In the genomic region with DNA sequence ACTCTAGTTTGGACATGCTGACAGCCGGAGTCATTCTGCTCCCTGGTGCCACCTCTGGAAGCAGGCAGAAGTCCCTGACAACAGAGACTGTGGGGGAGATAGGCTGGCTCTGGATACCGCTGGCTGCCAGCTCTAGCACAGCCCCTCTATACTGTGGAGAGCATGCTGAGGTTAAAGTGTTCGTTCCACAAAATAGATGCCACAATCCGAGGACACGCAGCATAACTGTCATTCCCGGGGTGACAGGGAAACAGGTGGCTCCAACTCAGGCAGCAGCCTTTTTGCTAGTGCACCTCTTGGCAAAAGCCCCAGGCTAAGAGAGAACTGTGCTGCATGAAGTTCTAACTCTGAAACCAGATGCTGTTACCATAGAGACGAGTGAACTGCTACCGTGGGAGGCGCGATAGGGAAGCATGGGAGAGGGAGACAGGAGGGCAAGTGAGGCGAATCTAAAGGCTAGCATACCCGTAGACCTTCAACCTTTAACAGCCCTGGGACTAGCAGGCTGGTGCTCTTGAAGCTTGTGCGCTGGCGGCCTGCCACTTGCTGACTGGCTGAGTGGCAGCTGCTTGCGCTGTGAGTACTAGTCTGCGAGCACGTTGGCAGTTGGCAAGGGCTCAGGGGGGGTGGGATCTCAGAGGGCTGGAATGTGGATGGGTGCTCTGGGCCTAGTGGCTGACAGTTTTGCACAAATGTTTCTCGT, we compare ENCODE assay signal across 8 mouse cellular contexts. TPM values are rescaled to one million over a fixed set of nuclear protein-coding genes. Genes with fewer than 3 reads are reported as not detected.
DNase-seq lines count a peak whose midpoint lies in the region; ATAC-seq and TF ChIP-seq lines count a peak whose summit lies in the region.
"Had no signal": no experiment of that assay in that cellular context is flagged by ENCODE, and none has a peak within 500 bp of the region (broad histone marks: within the 10 kb centered on the region; RNA-seq: fewer than 3 reads in every experiment).

No protein-coding gene starts in this region.

- peak; percentile 80 to 83 for DNase-seq in cerebellum, adult 2 months
- peak; percentile 86 for DNase-seq in forebrain, postnatal 0 days
- DNase-seq in heart, postnatal 14 days = peak; percentile 82 to 87
- peak; percentile 78 for DNase-seq in layer of hippocampus, adult 11-12 months (ENCODE audit: low spot score)
- peak; percentile 61 for DNase-seq in liver, postnatal 0 days
- peak; percentile 26 for DNase-seq in ovary, postnatal 10 days (ENCODE audit: low spot score)
- DNase-seq in thymus, postnatal 10 days (ENCODE audit: low spot score in 2 of 2) = no peak

- peak; percentile 87 for ATAC-seq in forebrain, postnatal 0 days
- peak; percentile 61 for ATAC-seq in liver, postnatal 0 days

- H3K27me3 ChIP-seq in cerebellum, adult 2 months (ENCODE audit: control insufficient read depth, insufficient read depth, low read length) = no peaks in the 10 kb centered on the region
- no peaks in the 10 kb centered on the region for H3K27me3 ChIP-seq in forebrain, postnatal 0 days (ENCODE audit: insufficient read depth, low read length)
- H3K27me3 ChIP-seq in liver, postnatal 0 days (ENCODE audit: insufficient read depth, low read length) = no peaks in the 10 kb centered on the region

- intact Hi-C loops in heart, postnatal 14 days (cut with DNase I) = loop anchor here (5.0 to 10.0 kb wide), 4 partner anchors 42 to 293 kb away; partner anchors contain the start of gene Slc4a4

- H3K36me3 ChIP-seq in forebrain, postnatal 0 days (ENCODE audit: insufficient read depth) = no peaks in the 10 kb centered on the region
- H3K36me3 ChIP-seq in liver, postnatal 0 days (replicated peaks; ENCODE audit: insufficient read depth, low read length) = no peaks in the 10 kb centered on the region

- no peak for TF ChIP-seq EP300 in liver, postnatal 0 days (IDR thresholded peaks at IDR 0.05; ENCODE audit: low read depth)

- no peaks in the 10 kb centered on the region for H3K9me3 ChIP-seq in forebrain, postnatal 0 days (ENCODE audit: low read length)
- H3K9me3 ChIP-seq in liver, postnatal 0 days (ENCODE audit: low read length) = no peaks in the 10 kb centered on the region

- TF ChIP-seq POLR2A in cerebellum, adult 2 months (IDR thresholded peaks at IDR 0.05; ENCODE audit: borderline replicate concordance, insufficient read depth, low read length) = no peak

- H3K9ac ChIP-seq in forebrain, postnatal 0 days = peak overlapping the region; percentile 43
- no peak overlapping the region for H3K9ac ChIP-seq in liver, postnatal 0 days (replicated peaks)

- peaks cover 48% of the 10 kb centered on the region for H3K4me1 ChIP-seq in cerebellum, adult 2 months (ENCODE audit: control insufficient read depth, insufficient read depth, low read length)
- peaks cover 30% of the 10 kb centered on the region for H3K4me1 ChIP-seq in forebrain, postnatal 0 days (ENCODE audit: insufficient read depth)
- H3K4me1 ChIP-seq in liver, postnatal 0 days (ENCODE audit: insufficient read depth) = peaks cover 3% of the 10 kb centered on the region; the same call in 1 of the 2 replicates

- no peak overlapping the region for H3K27ac ChIP-seq in cerebellum, adult 2 months (ENCODE audit: insufficient read depth, low read length)
- 0 out of 2 replicates have a peak overlapping the region, but pooled peaks have one; percentile 1 for H3K27ac ChIP-seq in forebrain, postnatal 0 days (ENCODE audit: low read depth, low read length)
- H3K27ac ChIP-seq in liver, postnatal 0 days (ENCODE audit: low read depth) = no peak overlapping the region

- 0 out of 2 replicates have a peak, but pooled peaks have one; percentile 8 for TF ChIP-seq CTCF in cerebellum, adult 2 months (IDR thresholded peaks at IDR 0.05; ENCODE audit: borderline replicate concordance, insufficient read depth, low read depth, low read length)
- peak; percentile 49 for TF ChIP-seq CTCF in forebrain, postnatal 0 days (IDR thresholded peaks at IDR 0.05; ENCODE audit: low read depth)
- peak; percentile 19; the same call in 1 of the 2 replicates for TF ChIP-seq CTCF in liver, postnatal 0 days (IDR thresholded peaks at IDR 0.05; ENCODE audit: low read depth)

- 12% methylated on average over 18 of the region's 18 CpGs for WGBS in cerebellum, adult 2 months
- WGBS in forebrain, postnatal 0 days = 9% methylated on average over 18 of the region's 18 CpGs
- WGBS in liver, postnatal 0 days (ENCODE audit: insufficient replicate concordance) = 63% methylated on average over 18 of the region's 18 CpGs

- peak overlapping the region; percentile 46 for H3K4me2 ChIP-seq in forebrain, postnatal 0 days (ENCODE audit: low read depth)
- no peak overlapping the region for H3K4me2 ChIP-seq in liver, postnatal 0 days (ENCODE audit: low read depth, low read length)

- no peak overlapping the region for H3K4me3 ChIP-seq in cerebellum, adult 2 months (replicated peaks; ENCODE audit: insufficient read depth, low read depth, low read length)
- H3K4me3 ChIP-seq in forebrain, postnatal 0 days (ENCODE audit: low read depth, low read length) = peak overlapping the region; percentile 20
- no peak overlapping the region for H3K4me3 ChIP-seq in liver, postnatal 0 days (ENCODE audit: low read depth, low read length)
- H3K4me3 ChIP-seq: erythroblast, embryonic 14.5 days had no signal

RNA-seq across cellular contexts. Expression of gene Slc4a4, which starts 42.9 kb away (rescaled TPM):
- 114 and 118 TPM in 2 replicates for polyA plus RNA-seq in cerebellum, adult 2 months (2012; rRNA removed)
- 24.5 and 34.7 TPM in 2 replicates for total RNA-seq in forebrain, postnatal 0 days (2014; rRNA removed)
- 3.7 and 11.8 TPM in 2 replicates for polyA plus RNA-seq in forebrain, postnatal 0 days (2015; fragmentation: Nextera tagmentation; extraction: Ambion mirVana)
- total RNA-seq in heart, postnatal 14 days (2021) = 10 to 100 TPM; 16.6 to 22.0 TPM
- 3.3 and 4.1 TPM in 2 replicates for polyA plus RNA-seq in liver, postnatal 0 days (2015; fragmentation: Nextera tagmentation; extraction: Ambion mirVana)
- polyA plus RNA-seq: erythroblast, embryonic 14.5 days had no signal

Comparison
In these comparisons a context has a peak if more than half of its experiments do, and no peak if none do; other contexts are left out.
1. DNase-seq: peak in cerebellum, adult 2 months (2 of 2), forebrain, postnatal 0 days (single experiment), heart, postnatal 14 days (2 of 2), layer of hippocampus, adult 11-12 months (single experiment), liver, postnatal 0 days (single experiment) and ovary, postnatal 10 days (single experiment); none in thymus, postnatal 10 days (0 of 2).
2. Peak in every context shown above with its lines, with median percentiles within 50 percentile points of each other: CTCF ChIP-seq.